Mouse (Mus musculus): ENCODE results near the gene Fcer1a.
"Not testable (repeated sequence)": the region's sequence is repeated elsewhere in the genome, so short reads cannot be mapped to it uniquely, and the experiment has no call there.

Gene Fcer1a

GRCm38 (mm10) chr1:173227081-173227480, at the start of gene Fcer1a:
Gene Fcer1a, minus strand, starts transcription at chr1:173227214.
- DNase-seq: no peak

- DNase-seq: no peak
Measured at GRCm38 (mm10) chr1:173265701-173266100, 38.7 kb upstream of the Fcer1a start, which contains the start of gene Olfr418. Gene Olfr418, plus strand, starts transcription at chr1:173266001.

GRCm38 (mm10) chr1:173249888-173250287, 22.9 kb upstream of the Fcer1a start:
- no peak for DNase-seq

GRCm38 (mm10) chr1:173237004-173237403, 10.0 kb upstream of the Fcer1a start:
- DNase-seq: not testable (repeated sequence)

GRCm38 (mm10) chr1:173216481-173216880, 10.5 kb downstream of the Fcer1a start:
- no peak for DNase-seq

- no peak for DNase-seq
Measured at GRCm38 (mm10) chr1:173212092-173212491, 14.9 kb downstream of the Fcer1a start, which contains the start of gene Olfr1404. Gene Olfr1404, plus strand, starts transcription at chr1:173212392.

- DNase-seq: no peak
Measured at GRCm38 (mm10) chr1:173197508-173197907, 29.5 kb downstream of the Fcer1a start, which contains the start of gene Olfr218. Gene Olfr218, plus strand, starts transcription at chr1:173197808.

- DNase-seq: no peak
Measured at GRCm38 (mm10) chr1:173196359-173196758, 30.7 kb downstream of the Fcer1a start.

GRCm38 (mm10) chr1:173192059-173192458, 35.0 kb downstream of the Fcer1a start:
- no peak for DNase-seq

GRCm38 (mm10) chr1:173190540-173190939, 36.5 kb downstream of the Fcer1a start, which contains the start of gene Olfr1406:
Gene Olfr1406, minus strand, starts transcription at chr1:173190640.
- no peak for DNase-seq

GRCm38 (mm10) chr1:173174154-173174842, 52.7 kb downstream of the Fcer1a start:
- no peak for DNase-seq

All from cerebellum, postnatal 14 days (tissue).